Comparison of ENCODE assay signal across 14 mouse cellular contexts in genomic region chr19:48478864-48479263, GRCm38 (mm10).
"Had no signal": no experiment of that assay in that cellular context is flagged by ENCODE, and none has a peak within 500 bp of the region (broad histone marks: within the 10 kb centered on the region; RNA-seq: fewer than 3 reads in every experiment).

No protein-coding gene starts in this region.

- H3K27ac ChIP-seq: kidney, embryonic 15.5 days; limb, embryonic 13.5 days; liver, embryonic 14.5 days; midbrain, embryonic 12.5 days; neural tube, embryonic 13.5 days had no signal

- H3K4me1 ChIP-seq: kidney, embryonic 15.5 days; midbrain, embryonic 12.5 days had no signal

- H3K9me3 ChIP-seq: kidney, embryonic 15.5 days; limb, embryonic 13.5 days; midbrain, embryonic 12.5 days; neural tube, embryonic 13.5 days had no signal

- H3K9ac ChIP-seq: kidney, embryonic 15.5 days; limb, embryonic 13.5 days; liver, embryonic 14.5 days; midbrain, embryonic 12.5 days; neural tube, embryonic 13.5 days had no signal

- H3K4me3 ChIP-seq: kidney, embryonic 15.5 days; limb, embryonic 13.5 days; midbrain, embryonic 12.5 days; neural tube, embryonic 13.5 days had no signal

- H3K4me2 ChIP-seq: kidney, embryonic 15.5 days; limb, embryonic 13.5 days; midbrain, embryonic 12.5 days; neural tube, embryonic 13.5 days had no signal

- DNase-seq: kidney, adult 2 months; kidney, postnatal 14 days; left cerebral cortex, postnatal 4 days; lung, adult 18-20 months; right cerebral cortex, adult 18-20 months; right cerebral cortex, postnatal 25 days; thymus, postnatal 4 days had no signal

- ATAC-seq: intestine, embryonic 16.5 days; midbrain, embryonic 16.5 days had no signal

- H3K27me3 ChIP-seq: kidney, embryonic 15.5 days; limb, embryonic 13.5 days; midbrain, embryonic 12.5 days; neural tube, embryonic 13.5 days had no signal

- H3K36me3 ChIP-seq: kidney, embryonic 15.5 days; limb, embryonic 13.5 days; midbrain, embryonic 12.5 days; neural tube, embryonic 13.5 days had no signal
